Mouse (Mus musculus): ENCODE data around the gene Trmt10c. TPM values are rescaled to one million over a fixed set of nuclear protein-coding genes. Genes with fewer than 3 reads are reported as not detected.

Trmt10c gene
- polyA plus RNA-seq, 1 experiment from 2014 or later: 29.4 TPM

DNA sequence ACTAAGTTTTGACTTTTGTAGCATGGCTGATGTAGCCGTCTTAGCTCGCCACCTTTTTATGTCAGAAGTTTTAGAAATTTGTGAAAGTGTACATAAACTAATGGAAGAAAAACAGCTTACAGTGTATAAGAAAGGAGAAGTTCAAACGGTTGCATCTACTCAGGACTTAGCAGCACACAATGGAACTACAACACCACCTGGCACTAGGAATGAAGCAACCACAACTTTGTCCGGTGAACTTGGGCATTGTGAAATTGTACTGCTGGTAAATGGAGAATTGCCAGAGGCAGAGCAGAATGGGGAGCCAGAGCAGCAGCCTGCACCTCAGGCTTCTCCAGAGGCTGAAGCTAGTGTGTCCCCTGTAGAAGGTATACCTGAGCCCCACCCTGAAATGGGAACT, 47.3 kb downstream of the Trmt10c start:
- WGBS: 96% methylated on average over 4 of the region's 4 CpGs
- DNase-seq (ENCODE audit: low spot score): no peak

DNA sequence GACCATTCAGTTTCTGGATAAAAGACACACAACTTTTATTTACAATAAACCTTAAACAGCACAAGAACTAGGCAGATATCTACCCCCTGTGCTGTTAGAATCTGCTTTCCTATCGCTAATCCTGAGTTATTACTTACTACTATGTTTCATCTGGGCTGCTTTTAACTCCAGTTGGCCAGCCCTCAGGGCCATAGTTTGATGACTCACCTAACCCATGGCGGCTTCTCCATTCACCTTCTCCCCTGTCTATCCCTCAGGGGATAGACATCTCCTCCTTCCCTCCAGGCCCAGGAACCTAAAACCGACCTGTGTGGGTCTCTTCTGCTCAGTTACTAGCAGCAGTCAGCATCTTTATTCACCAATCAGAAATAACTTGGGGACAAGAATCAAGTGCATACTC, 51.6 kb downstream of the Trmt10c start:
- Histone ChIP-seq H3K4me3 (ENCODE audit: low read depth, low read length) (no peak overlapping the region), H3K4me1 (replicated peaks; ENCODE audit: control insufficient read depth, insufficient read depth, low read length) (no peaks in the 10 kb centered on the region), H3K9ac (ENCODE audit: low read depth, low read length) (no peak overlapping the region), H3K9me3 (ENCODE audit: control insufficient read depth, low read length) (no peaks in the 10 kb centered on the region), H3K27ac (ENCODE audit: low read depth, low read length) (no peak overlapping the region), H3K4me2 (replicated peaks; ENCODE audit: low read depth, low read length) (no peak overlapping the region), H3K27me3 (ENCODE audit: control insufficient read depth, insufficient read depth, low read length) (no peaks in the 10 kb centered on the region), H3K36me3 (ENCODE audit: control insufficient read depth, insufficient read depth, low read length) (peaks cover 2% of the 10 kb centered on the region; the same call in 1 of the 2 replicates)
- DNase-seq (ENCODE audit: low spot score): no peak
- WGBS: 91% methylated on average over 3 of the region's 3 CpGs
- ATAC-seq (ENCODE audit: low FRiP score): no peak

More for the DNA sequence above, 47.3 kb downstream of the Trmt10c start:
- Histone ChIP-seq H3K9me3 (ENCODE audit: control insufficient read depth, low read length) (no peaks in the 10 kb centered on the region), H3K4me2 (replicated peaks; ENCODE audit: low read depth, low read length) (no peak overlapping the region), H3K36me3 (ENCODE audit: control insufficient read depth, insufficient read depth, low read length) (no peaks in the 10 kb centered on the region), H3K27ac (ENCODE audit: low read depth, low read length) (no peak overlapping the region), H3K27me3 (ENCODE audit: control insufficient read depth, insufficient read depth, low read length) (no peaks in the 10 kb centered on the region), H3K4me3 (ENCODE audit: low read depth, low read length) (no peak overlapping the region), H3K9ac (ENCODE audit: low read depth, low read length) (no peak overlapping the region), H3K4me1 (replicated peaks; ENCODE audit: control insufficient read depth, insufficient read depth, low read length) (no peaks in the 10 kb centered on the region)
- no peak for ATAC-seq (ENCODE audit: low FRiP score)

Other genes starting within 250 kb of the Trmt10c start
- gene Nfkbiz, start 198.9 kb downstream of the Trmt10c start, polyA plus RNA-seq (2014; fragmentation: Nextera tagmentation; extraction: Ambion mirVana): 1.5 and 1.6 TPM in 2 replicates
- gene Nxpe3, start 142.5 kb downstream of the Trmt10c start, polyA plus RNA-seq (2014; fragmentation: Nextera tagmentation; extraction: Ambion mirVana): 1.0 and 1.1 TPM in 2 replicates
- gene Cep97, start 103.0 kb downstream of the Trmt10c start, polyA plus RNA-seq (2014; fragmentation: Nextera tagmentation; extraction: Ambion mirVana): 18.7 and 23.0 TPM in 2 replicates
- 787 and 791 TPM in 2 replicates for gene Rpl24, start 71.5 kb downstream of the Trmt10c start, polyA plus RNA-seq (2014; fragmentation: Nextera tagmentation; extraction: Ambion mirVana)
- gene Zbtb11, start 63.9 kb downstream of the Trmt10c start, polyA plus RNA-seq (2014; fragmentation: Nextera tagmentation; extraction: Ambion mirVana): 15.0 and 20.9 TPM in 2 replicates
- 325 and 347 TPM in 2 replicates for gene Pcnp, start 8.1 kb downstream of the Trmt10c start, polyA plus RNA-seq (2014; fragmentation: Nextera tagmentation; extraction: Ambion mirVana)
- gene Senp7, start 10.5 kb upstream of the Trmt10c start, polyA plus RNA-seq (2014; fragmentation: Nextera tagmentation; extraction: Ambion mirVana): 41.3 and 61.2 TPM in 2 replicates
- gene Impg2, start 166.5 kb upstream of the Trmt10c start, polyA plus RNA-seq (2014; fragmentation: Nextera tagmentation; extraction: Ambion mirVana): 0.18 and 0.25 TPM in 2 replicates